Mouse (Mus musculus) hematopoietic stem cell, adult 5-6 weeks (primary cell): ENCODE data around the gene Phlda1. TPM values are rescaled to one million over a fixed set of nuclear protein-coding genes. Genes with fewer than 3 reads are reported as not detected.

Experiments
- ATAC-seq, 2 experiments: fragments of 125-278 bp in 1 of 2; replicated peaks in 1 of 2; 2 replicates each; pipeline ENCODE4 v1.8.0; 2016 to 2017; ENCODE audit warnings: inconsistent platforms in 2 of 2, mild to moderate bottlenecking in 2 of 2, moderate number of reproducible peaks in 2 of 2, low read depth in 1 of 2, moderate TSS enrichment in 1 of 2; ENCODE audit not compliant: low FRiP score in 2 of 2, poor library complexity in 2 of 2, severe bottlenecking in 2 of 2, insufficient read depth in 1 of 2, low TSS enrichment in 1 of 2
- total RNA-seq: library from RNA; stranded (forward); fragments of 172-1452, 232-1000 nt; gene quantifications from 2 replicates; pipeline ENCODE4 v1.2.3, GENCODE M21; 2017

The Phlda1 gene
- total RNA-seq, 1 experiment from 2014 or later = 3.4 TPM

DNA sequence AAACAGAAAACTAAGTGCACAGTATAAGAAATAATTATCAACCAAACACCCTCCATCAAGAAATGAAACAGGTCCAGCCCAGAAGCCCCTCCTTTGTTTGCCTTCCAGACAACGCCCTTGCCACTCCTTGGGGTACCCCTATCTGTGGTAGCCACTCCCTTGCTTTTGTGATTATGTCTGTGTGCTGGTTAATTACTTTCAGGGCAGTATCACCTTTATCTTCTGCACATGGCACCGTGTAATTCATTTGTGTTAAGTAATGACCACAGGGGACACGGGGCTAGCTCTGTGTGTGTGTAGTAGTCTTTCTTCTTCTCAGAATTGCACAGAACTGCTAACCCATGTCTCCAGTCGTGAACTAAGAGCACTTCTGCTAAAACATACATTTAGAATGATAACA is 39.6 kb downstream of the Phlda1 start:
- no peak for ATAC-seq

DNA sequence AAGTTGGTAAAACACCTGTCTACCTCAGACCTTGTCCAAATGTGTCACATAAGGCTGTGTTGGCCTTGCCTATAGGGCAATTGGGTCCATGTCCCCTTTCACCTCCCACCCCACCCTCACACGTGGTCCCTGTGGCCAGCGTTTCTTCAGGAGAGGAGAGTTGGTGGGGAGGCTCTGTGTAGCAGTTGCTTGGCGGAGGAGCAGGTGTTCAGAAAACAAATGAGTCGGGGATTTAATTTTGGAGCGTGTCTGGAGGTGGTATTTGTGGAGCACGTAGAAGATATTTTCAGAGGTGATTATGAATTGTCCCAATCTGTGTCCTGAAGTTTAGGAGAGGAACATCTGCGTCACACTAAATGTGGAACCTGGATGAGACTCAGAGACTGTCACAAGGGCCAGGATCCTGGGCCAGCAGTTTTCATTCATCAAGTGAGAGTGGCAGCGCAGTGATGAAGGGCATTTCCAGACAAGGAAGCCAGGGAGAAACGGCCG is 41.8 kb downstream of the Phlda1 start:
- no peak for ATAC-seq

- no peak for ATAC-seq
Observed at GRCm38 (mm10) chr10:111550075-111550695, 44.1 kb downstream of the Phlda1 start.

DNA sequence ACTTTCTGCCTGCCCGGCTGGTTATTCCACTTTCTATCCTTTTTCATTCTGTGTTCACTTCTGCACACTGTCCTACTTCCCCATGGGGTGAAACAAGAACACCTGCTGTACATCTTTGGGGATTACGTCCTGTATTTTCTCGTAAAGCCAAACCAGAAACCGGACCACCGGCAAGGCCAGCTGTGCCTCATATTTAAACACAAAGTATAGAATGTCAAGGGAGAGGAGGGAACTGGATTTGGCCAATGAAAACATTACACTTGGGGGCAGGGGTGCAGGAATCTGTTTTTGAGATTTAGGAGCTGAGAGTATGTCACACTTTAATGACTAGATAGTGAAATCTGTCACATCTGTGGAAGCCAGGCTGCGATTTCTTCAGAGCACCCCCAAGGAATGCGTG is 47.6 kb downstream of the Phlda1 start:
- no peak for ATAC-seq

DNA sequence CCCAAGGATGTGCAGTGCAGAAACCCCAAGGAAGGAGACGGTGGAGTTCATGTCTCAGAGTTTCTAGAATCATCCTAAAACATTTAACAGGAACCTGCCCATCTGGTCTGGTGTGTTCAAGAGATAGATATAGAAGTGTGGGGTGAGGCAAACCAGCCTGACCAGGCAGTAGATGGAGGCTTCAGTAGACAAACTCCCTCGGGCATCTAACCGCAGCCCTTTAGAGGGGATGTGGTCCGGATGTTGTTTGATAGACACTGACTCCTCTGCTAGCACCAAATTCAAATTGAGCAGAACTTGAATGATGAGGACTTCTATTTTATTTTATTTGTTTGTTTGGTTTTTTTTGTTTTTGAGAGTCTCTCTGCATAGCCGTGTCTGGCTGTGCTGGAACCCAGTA is 48.6 kb downstream of the Phlda1 start:
- no peak for ATAC-seq

DNA sequence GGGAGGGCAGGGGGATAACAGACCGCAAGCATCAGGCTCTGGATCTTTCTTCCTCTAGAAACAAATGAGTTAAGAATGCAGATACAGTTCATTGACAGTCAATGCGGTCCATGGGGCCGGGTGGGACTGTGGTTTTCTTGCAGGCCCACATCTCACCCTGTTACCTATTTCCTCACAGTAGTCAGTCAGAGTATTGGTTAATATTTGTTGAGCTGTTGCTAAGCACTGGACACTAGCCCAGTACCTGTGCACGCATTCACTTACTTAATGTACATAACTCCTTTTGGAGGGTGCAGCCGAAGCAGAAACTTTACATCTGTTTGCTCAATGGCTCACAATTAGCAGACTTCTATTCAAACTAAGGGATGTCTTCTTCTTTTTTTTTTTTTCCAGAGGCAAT is 52.1 kb downstream of the Phlda1 start:
- ATAC-seq = no peak

Other genes with a start within 250 kb of the Phlda1 start
- 4.7 and 8.0 TPM in 2 replicates for gene Bbs10, start 207.6 kb upstream of the Phlda1 start, total RNA-seq
- gene Nap1l1, start 33.1 kb upstream of the Phlda1 start, total RNA-seq = 611 and 635 TPM in 2 replicates